Mouse (Mus musculus) CD4-positive helper T cell, adult 2 months (primary cell): Measurements from ENCODE around the gene Kcnj15.

Experiments used
- DNase-seq: peaks from one replicate; pipeline ENCODE4 v3.0.0-alpha.2; 2012; ENCODE audit warnings: low read depth, missing footprints, low spot score

Kcnj15 gene

GRCm38 (mm10) chr16:95244626-95245303 is 12.6 kb upstream of the Kcnj15 start:
- no peak for DNase-seq

- no peak for DNase-seq
Observed at GRCm38 (mm10) chr16:95245499-95245898, 11.9 kb upstream of the Kcnj15 start.

GRCm38 (mm10) chr16:95248646-95249045 is 8.7 kb upstream of the Kcnj15 start:
- DNase-seq, result no peak

- no peak for DNase-seq
Observed at GRCm38 (mm10) chr16:95256648-95257047, 710 bp upstream of the Kcnj15 start.

GRCm38 (mm10) chr16:95258100-95258499 is 742 bp downstream of the Kcnj15 start:
- DNase-seq, result no peak

- DNase-seq, result no peak
Observed at GRCm38 (mm10) chr16:95259505-95259904, 2.1 kb downstream of the Kcnj15 start.

- no peak for DNase-seq
Observed at GRCm38 (mm10) chr16:95260693-95261092, 3.3 kb downstream of the Kcnj15 start.

GRCm38 (mm10) chr16:95261807-95262206 is 4.4 kb downstream of the Kcnj15 start:
- DNase-seq, result no peak

GRCm38 (mm10) chr16:95262706-95263363 is 5.5 kb downstream of the Kcnj15 start:
- DNase-seq, result peak; percentile 90

GRCm38 (mm10) chr16:95264324-95264723 is 7.0 kb downstream of the Kcnj15 start:
- DNase-seq, result no peak

- DNase-seq, result no peak
Observed at GRCm38 (mm10) chr16:95267481-95268183, 10.3 kb downstream of the Kcnj15 start.

GRCm38 (mm10) chr16:95269610-95270009 is 12.3 kb downstream of the Kcnj15 start:
- DNase-seq, result no peak

- DNase-seq, result no peak
Observed at GRCm38 (mm10) chr16:95273101-95273500, 15.7 kb downstream of the Kcnj15 start.

- DNase-seq, result no peak
Observed at GRCm38 (mm10) chr16:95275713-95276502, 18.6 kb downstream of the Kcnj15 start.

GRCm38 (mm10) chr16:95279015-95279414 is 21.7 kb downstream of the Kcnj15 start:
- no peak for DNase-seq

GRCm38 (mm10) chr16:95280338-95280737 is 23.0 kb downstream of the Kcnj15 start:
- no peak for DNase-seq

GRCm38 (mm10) chr16:95283369-95283768 is 26.0 kb downstream of the Kcnj15 start:
- DNase-seq, result no peak

- DNase-seq, result peak; percentile 58
Observed at GRCm38 (mm10) chr16:95284085-95284727, 26.8 kb downstream of the Kcnj15 start.

- no peak for DNase-seq
Observed at GRCm38 (mm10) chr16:95285043-95285442, 27.7 kb downstream of the Kcnj15 start.

- no peak for DNase-seq
Observed at GRCm38 (mm10) chr16:95285767-95286166, 28.4 kb downstream of the Kcnj15 start.

- no peak for DNase-seq
Observed at GRCm38 (mm10) chr16:95287656-95288055, 30.3 kb downstream of the Kcnj15 start.
